12 mouse cellular contexts compared by ENCODE assay signal in genomic region chr9:124013270-124013669, GRCm38 (mm10).
"Had no signal": no experiment of that assay in that cellular context is flagged by ENCODE, and none has a peak within 500 bp of the region (broad histone marks: within the 10 kb centered on the region; RNA-seq: fewer than 3 reads in every experiment).

No protein-coding gene starts in this region.

- DNase-seq: retina, postnatal 1 day; right cerebral cortex, adult 18-20 months; right cerebral cortex, postnatal 14 days; right cerebral cortex, postnatal 25 days; right cerebral cortex, postnatal 4 days; spleen, adult 18-20 months; thymus, adult 18-20 months; thymus, adult 2 months; thymus, postnatal 14 days; thymus, postnatal 25 days; thymus, postnatal 36 days; thymus, postnatal 4 days had no signal
